29 mouse cellular contexts compared by ENCODE assay signal in the genomic region with DNA sequence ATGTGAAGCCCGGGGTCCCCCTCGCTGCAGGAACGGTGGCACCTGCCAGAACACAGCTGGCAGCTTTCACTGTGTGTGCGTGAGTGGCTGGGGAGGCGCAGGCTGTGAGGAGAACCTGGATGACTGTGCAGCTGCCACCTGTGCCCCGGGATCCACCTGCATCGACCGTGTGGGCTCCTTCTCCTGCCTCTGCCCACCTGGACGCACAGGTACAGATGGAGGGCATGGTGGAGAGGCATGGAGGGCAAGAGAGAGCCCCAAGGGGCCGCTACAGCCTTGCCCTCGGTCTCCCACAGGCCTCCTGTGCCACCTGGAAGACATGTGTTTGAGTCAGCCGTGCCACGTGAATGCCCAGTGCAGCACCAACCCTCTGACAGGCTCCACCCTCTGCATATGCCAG.
"Had no signal": no experiment of that assay in that cellular context is flagged by ENCODE, and none has a peak within 500 bp of the region (broad histone marks: within the 10 kb centered on the region; RNA-seq: fewer than 3 reads in every experiment).

No protein-coding gene starts in this region.

- H3K27me3 ChIP-seq: lung, embryonic 15.5 days; neural tube, embryonic 12.5 days had no signal

- ATAC-seq: liver, embryonic 12.5 days; liver, postnatal 0 days; lung, postnatal 0 days; midbrain, embryonic 13.5 days; midbrain, embryonic 15.5 days; midbrain, embryonic 16.5 days had no signal

- H3K9me3 ChIP-seq: limb, embryonic 10.5 days; limb, embryonic 12.5 days; limb, embryonic 13.5 days; limb, embryonic 15.5 days; liver, embryonic 12.5 days; liver, embryonic 13.5 days; liver, embryonic 15.5 days; lung, embryonic 15.5 days; midbrain, embryonic 10.5 days; midbrain, embryonic 12.5 days; midbrain, embryonic 13.5 days; midbrain, embryonic 15.5 days; neural tube, embryonic 12.5 days had no signal

- DNase-seq: left cerebral cortex, postnatal 4 days; liver; liver, embryonic 13.5 days; liver, postnatal 0 days; lung, adult 18-20 months; lung, adult 2 months; lung, embryonic 14.5 days; lung, postnatal 10 days; lung, postnatal 14 days; lung, postnatal 36 days; lung, postnatal 4 days; midbrain, embryonic 14.5 days had no signal

- H3K27ac ChIP-seq: limb, embryonic 10.5 days; limb, embryonic 12.5 days; limb, embryonic 13.5 days; limb, embryonic 15.5 days; liver, embryonic 12.5 days; liver, embryonic 13.5 days; liver, embryonic 14.5 days; liver, embryonic 15.5 days; lung, embryonic 15.5 days; macrophage; midbrain, embryonic 10.5 days; midbrain, embryonic 12.5 days; midbrain, embryonic 13.5 days; midbrain, embryonic 15.5 days; neural tube, embryonic 12.5 days had no signal

- H3K4me3 ChIP-seq: limb, embryonic 10.5 days; limb, embryonic 12.5 days; limb, embryonic 13.5 days; limb, embryonic 15.5 days; liver, embryonic 12.5 days; liver, embryonic 13.5 days; liver, embryonic 15.5 days; lung, embryonic 15.5 days; midbrain, embryonic 10.5 days; midbrain, embryonic 12.5 days; midbrain, embryonic 13.5 days; midbrain, embryonic 15.5 days; myocyte; neural tube, embryonic 12.5 days had no signal

- H3K9ac ChIP-seq: limb, embryonic 12.5 days; limb, embryonic 13.5 days; limb, embryonic 15.5 days; liver, embryonic 12.5 days; liver, embryonic 13.5 days; liver, embryonic 14.5 days; liver, embryonic 15.5 days; liver, postnatal 0 days; lung, embryonic 14.5 days; lung, embryonic 15.5 days; midbrain, embryonic 12.5 days; midbrain, embryonic 13.5 days; midbrain, embryonic 15.5 days; neural tube, embryonic 12.5 days had no signal

- H3K4me1 ChIP-seq: liver, embryonic 15.5 days; midbrain, embryonic 15.5 days had no signal

- H3K36me3 ChIP-seq: limb, embryonic 12.5 days; limb, embryonic 13.5 days; limb, embryonic 15.5 days; liver, embryonic 12.5 days; liver, embryonic 13.5 days; liver, embryonic 15.5 days; lung, embryonic 15.5 days; midbrain, embryonic 10.5 days; midbrain, embryonic 12.5 days; midbrain, embryonic 13.5 days; midbrain, embryonic 15.5 days; neural tube, embryonic 12.5 days had no signal
